Comparison of ENCODE assay signal across 20 mouse cellular contexts in the genomic region with DNA sequence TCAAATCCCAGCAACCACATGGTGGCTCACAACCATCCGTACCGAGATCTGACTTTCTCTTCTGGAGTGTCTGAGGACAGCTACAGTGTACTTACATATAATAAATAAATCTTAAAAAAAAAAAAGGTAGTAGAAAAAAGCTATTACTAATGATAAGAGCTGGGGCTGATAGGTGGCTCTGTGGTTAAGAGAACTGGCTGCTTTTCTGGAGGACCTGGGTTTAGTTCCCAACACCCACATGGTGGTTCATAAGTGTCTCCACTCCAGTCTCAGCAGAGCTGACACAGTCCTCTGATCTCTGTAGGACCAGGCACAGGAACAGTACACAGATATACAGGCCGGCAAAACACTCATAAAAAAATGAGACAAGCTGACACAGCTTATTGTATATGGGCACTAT. TPM values are rescaled to one million over a fixed set of nuclear protein-coding genes. Genes with fewer than 3 reads are reported as not detected.
DNase-seq lines count a peak whose midpoint lies in the region; ATAC-seq and TF ChIP-seq lines count a peak whose summit lies in the region.
"Had no signal": no experiment of that assay in that cellular context is flagged by ENCODE, and none has a peak within 500 bp of the region (broad histone marks: within the 10 kb centered on the region; RNA-seq: fewer than 3 reads in every experiment).

No protein-coding gene starts in this region.

- TF ChIP-seq RAD21 in MEL (IDR thresholded peaks at IDR 0.05; ENCODE audit: low read depth, low read length): no peak

- peaks cover 7 to 30% of the 10 kb centered on the region in 2 experiments for H3K4me1 ChIP-seq in MEL (ENCODE audit: control insufficient read depth in 1 of 2, insufficient read depth in 2 of 2, low read length in 2 of 2)

- H3K4me3 ChIP-seq in MEL (ENCODE audit: control insufficient read depth in 1 of 2, insufficient read depth in 1 of 2, low read depth in 2 of 2, low read length in 2 of 2): no peak overlapping the region

- no peak for ATAC-seq in megakaryocyte progenitor cell, adult 5-6 weeks (replicated peaks; ENCODE audit: poor library complexity)
- ATAC-seq: activated CD4-positive, CD25-positive, alpha-beta regulatory T cell, adult 4 months; CD4-positive, CD25-positive, alpha-beta regulatory T cell, adult 4 months; Patski had no signal

- no peak for TF ChIP-seq POLR2A in MEL (IDR thresholded peaks at IDR 0.05; ENCODE audit: control insufficient read depth in 1 of 2, insufficient read depth in 1 of 2, low read depth in 1 of 2, low read length in 2 of 2, poor library complexity in 1 of 2)

- peak; percentile 34 for DNase-seq in heart, adult 11 months
- DNase-seq in heart, adult 9 months (ENCODE audit: low spot score in 2 of 2): no peak
- peak; percentile 63 for DNase-seq in MEL (ENCODE audit: low read depth, low spot score)
- DNase-seq: adrenal gland, adult 2 months; adrenal gland, adult 8-10 months; adrenal gland, postnatal 10 days; adrenal gland, postnatal 14 days; adrenal gland, postnatal 25 days; adrenal gland, postnatal 36 days; B cell, adult 2 months; cerebellum, adult 11 months; cerebellum, adult 11-12 months; cerebellum, adult 18-20 months; cerebellum, adult 2 months had no signal

- H3K36me3 ChIP-seq in MEL (ENCODE audit: control insufficient read depth in 1 of 2, insufficient read depth in 2 of 2, low read length in 2 of 2): peaks cover 0 to 8% of the 10 kb centered on the region in 2 experiments; a peak in 2 of 4 replicates
- H3K36me3 ChIP-seq: G1E had no signal

- H3K9ac ChIP-seq in MEL (ENCODE audit: control insufficient read depth, low read depth, low read length, poor library complexity, severe bottlenecking): no peak overlapping the region

- H3K27ac ChIP-seq in MEL (ENCODE audit: control insufficient read depth, low read depth, low read length): no peak overlapping the region

- TF ChIP-seq EP300 in MEL (IDR thresholded peaks at IDR 0.05; ENCODE audit: low read depth in 1 of 2, low read length in 2 of 2): no peak

- TF ChIP-seq CTCF in MEL (IDR thresholded peaks at IDR 0.05 in 2 of 3, conservative IDR thresholded peaks at IDR 0.05 in 1 of 3; ENCODE audit: control insufficient read depth in 1 of 3, insufficient read depth in 1 of 3, low read depth in 2 of 3, low read length in 3 of 3, poor library complexity in 1 of 3, severe bottlenecking in 1 of 3): no peak

- no peaks in the 10 kb centered on the region for H3K27me3 ChIP-seq in MEL (ENCODE audit: control insufficient read depth in 1 of 2, insufficient read depth in 2 of 2, low read length in 2 of 2)
- H3K27me3 ChIP-seq: CH12.LX, Patski had no signal

- no peaks in the 10 kb centered on the region for H3K9me3 ChIP-seq in MEL (replicated peaks; ENCODE audit: insufficient read depth, low read length)
- H3K9me3 ChIP-seq: G1E had no signal

- no peaks in the 10 kb centered on the region for H3K79me2 ChIP-seq in MEL (ENCODE audit: control insufficient read depth, insufficient read depth, low read length, poor library complexity)

TF ChIP-seq in MEL, 35 proteins besides CTCF, POLR2A, EP300 and RAD21:
- TF ChIP-seq MYB (IDR thresholded peaks at IDR 0.05; ENCODE audit: low read depth, low read length): no peak
- no peak for TF ChIP-seq MEF2A (IDR thresholded peaks at IDR 0.05; ENCODE audit: extremely low read depth, insufficient replicate concordance, low read depth, low read length, poor library complexity, severe bottlenecking)
- peak; percentile 59; the same call in 1 of the 2 replicates for TF ChIP-seq GATA1 (IDR thresholded peaks at IDR 0.05; ENCODE audit: low read depth, low read length)
- peak; percentile 13; the same call in 1 of the 2 replicates for TF ChIP-seq TCF12 (IDR thresholded peaks at IDR 0.05; ENCODE audit: low read depth, low read length)
- TF ChIP-seq ETS1 (IDR thresholded peaks at IDR 0.05; ENCODE audit: low read depth, low read length): 0 out of 2 replicates have a peak, but pooled peaks have one; percentile 21
- TF ChIP-seq ZMIZ1 (IDR thresholded peaks at IDR 0.05; ENCODE audit: low read depth, low read length): no peak
- peak; percentile 78 for TF ChIP-seq RCOR1 (IDR thresholded peaks at IDR 0.05; ENCODE audit: low read depth, low read length)
- TF ChIP-seq TBP (IDR thresholded peaks at IDR 0.05; ENCODE audit: low read depth, low read length): 0 out of 2 replicates have a peak, but pooled peaks have one; percentile 35
- TF ChIP-seq ZNF384 (IDR thresholded peaks at IDR 0.05; ENCODE audit: low read depth, low read length): peak; percentile 83; the same call in 1 of the 2 replicates
- TF ChIP-seq GABPA (IDR thresholded peaks at IDR 0.05; ENCODE audit: low read depth, low read length): no peak
- no peak for TF ChIP-seq USF2 (IDR thresholded peaks at IDR 0.05; ENCODE audit: borderline replicate concordance in 1 of 2, insufficient read depth in 1 of 2, low read depth in 1 of 2, low read length in 2 of 2)
- TF ChIP-seq ELF1 (IDR thresholded peaks at IDR 0.05; ENCODE audit: low read depth, low read length): no peak

RNA-seq across cellular contexts. Expression of a gene that starts 9.9 kb away (rescaled TPM):
- total RNA-seq in MEL (2012; rRNA removed): 13.3 and 14.9 TPM in 2 replicates
- 10 to 100 TPM in 1 of 2 experiments, not detected in 1; 15.5 TPM for polyA plus RNA-seq in MEL (2012; ENCODE audit: insufficient read depth in 1 of 2, insufficient read length in 2 of 2, low read depth in 1 of 2, low replicate concordance in 2 of 2, missing spikeins in 1 of 2)
- 27.7 and 31.8 TPM in 2 replicates for total RNA-seq in megakaryocyte progenitor cell, adult 5-6 weeks (2015)
- 12.4 and 13.4 TPM in 2 replicates for total RNA-seq in megakaryocyte progenitor cell, adult 5-6 weeks (2017)

RNA-seq across cellular contexts. Expression of a gene that starts 51.8 kb away (rescaled TPM):
- 5.9 and 8.6 TPM in 2 replicates for total RNA-seq in MEL (2012; rRNA removed)
- polyA plus RNA-seq in MEL (2012; ENCODE audit: insufficient read depth in 1 of 2, insufficient read length in 2 of 2, low read depth in 1 of 2, low replicate concordance in 2 of 2, missing spikeins in 1 of 2): 10 to 100 TPM in 1 of 2 experiments, not detected in 1; 14.7 TPM
- 14.6 and 22.1 TPM in 2 replicates for total RNA-seq in megakaryocyte progenitor cell, adult 5-6 weeks (2015)
- total RNA-seq in megakaryocyte progenitor cell, adult 5-6 weeks (2017): 14.3 and 19.8 TPM in 2 replicates

Comparison
In these comparisons a context has a peak if more than half of its experiments do, and no peak if none do; other contexts are left out.
1. DNase-seq: peak in heart, adult 11 months (single experiment) and MEL (single experiment); none in heart, adult 9 months (0 of 2).